Mouse (Mus musculus) v-Abl transformed pro-B cells (cell line): ENCODE results near the gene Galnt2.

Experiments
- in situ Hi-C, 2 experiments: fragments of 400-800 bp; cut with MboI; formaldehyde crosslinking; loops; one replicate each; pipeline ENCODE4 v1.15.1; 2025; ENCODE audit not compliant: unreplicated experiment in 2 of 2

The Galnt2 gene

GRCm38 (mm10) chr8:124391191-124391590 lies 160.0 kb downstream of the Galnt2 start:
- in situ Hi-C loops, result no loop called here

DNA sequence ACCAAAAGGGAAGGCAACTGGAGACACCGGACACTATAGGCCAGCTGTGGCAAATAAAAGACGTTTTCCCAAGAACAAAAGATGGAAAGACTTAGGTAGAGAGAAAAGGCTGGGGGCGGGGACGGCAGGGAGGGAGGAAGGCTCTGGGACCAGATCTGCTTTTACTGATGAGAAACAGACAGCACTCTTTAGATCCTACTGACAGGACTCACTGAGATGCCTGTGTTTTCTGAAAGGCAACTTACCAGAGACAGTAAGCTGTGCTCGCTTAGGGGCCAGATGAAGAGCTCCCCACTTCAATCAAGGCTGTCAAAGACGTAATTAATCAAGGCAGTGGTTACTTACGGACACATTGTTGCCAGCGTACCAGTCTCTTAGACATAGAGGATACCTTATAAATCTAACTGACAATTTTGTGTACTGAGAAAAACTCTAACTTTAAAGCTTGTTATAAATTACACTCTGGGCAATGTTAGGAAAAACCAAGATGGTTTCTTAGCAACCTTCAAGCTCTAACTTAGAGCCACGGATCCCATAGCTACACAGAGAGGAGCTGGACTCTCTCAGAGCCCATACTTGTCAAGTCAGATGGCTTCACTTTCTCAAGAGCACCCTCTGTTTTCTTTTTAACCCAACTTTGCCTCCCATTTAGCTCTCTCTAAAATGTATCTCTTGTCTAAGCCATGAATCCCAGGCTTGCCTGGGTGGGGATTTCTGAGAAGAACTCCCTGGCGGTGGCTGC lies 161.3 kb downstream of the Galnt2 start:
- in situ Hi-C loops, result no loop called here

- in situ Hi-C loops, result no loop called here
These were observed 161.8 kb downstream of the Galnt2 start for GRCm38 (mm10) chr8:124393013-124393412.

- in situ Hi-C loops, result no loop called here
These were observed 162.7 kb downstream of the Galnt2 start for GRCm38 (mm10) chr8:124393927-124394326.

- in situ Hi-C loops, result no loop called here
These were observed 163.8 kb downstream of the Galnt2 start for GRCm38 (mm10) chr8:124394951-124395350.
